Mouse (Mus musculus): ENCODE data around the gene Wdtc1.

Wdtc1 gene

DNA sequence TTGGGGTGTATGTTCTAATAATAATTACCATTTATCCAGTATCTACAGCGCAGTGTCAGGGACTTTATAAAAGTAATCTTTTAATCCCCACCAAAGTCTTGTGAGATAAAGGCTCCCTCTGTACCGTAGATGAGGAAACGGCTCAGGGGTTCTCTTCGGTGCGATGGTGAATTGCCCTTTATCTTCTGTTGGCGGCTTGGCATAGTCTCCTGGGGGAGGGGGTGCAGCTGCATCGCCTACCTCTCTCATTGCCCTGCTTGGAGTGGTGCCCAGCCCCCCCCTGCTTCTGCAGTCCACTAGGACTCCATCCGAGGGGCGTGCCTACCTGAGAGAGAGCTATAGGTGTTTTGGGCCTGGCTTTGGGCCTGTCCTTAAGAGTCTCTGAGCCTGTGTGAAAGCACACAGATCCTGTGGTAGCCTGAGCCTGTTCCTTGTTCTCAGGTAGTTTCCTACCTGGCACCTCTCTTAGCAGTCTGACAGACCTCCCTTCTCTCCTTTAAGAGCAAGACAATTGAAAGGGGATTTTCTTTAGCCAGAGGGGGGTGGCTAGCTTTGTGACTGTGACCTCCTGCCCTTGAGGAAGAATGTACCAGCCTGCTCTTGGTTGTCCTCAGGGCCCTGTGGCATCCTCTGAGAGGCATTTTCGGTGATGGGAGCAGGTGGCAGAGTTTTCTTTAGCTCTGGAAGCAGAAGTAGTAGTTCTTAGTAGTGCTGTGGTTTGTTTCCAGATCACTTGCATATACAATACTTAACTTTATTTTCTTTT, 22.7 kb upstream of the Wdtc1 start:
- no peak for DNase-seq

- no peak for DNase-seq
These were observed 20.7 kb upstream of the Wdtc1 start for GRCm38 (mm10) chr4:133374011-133374410.

DNA sequence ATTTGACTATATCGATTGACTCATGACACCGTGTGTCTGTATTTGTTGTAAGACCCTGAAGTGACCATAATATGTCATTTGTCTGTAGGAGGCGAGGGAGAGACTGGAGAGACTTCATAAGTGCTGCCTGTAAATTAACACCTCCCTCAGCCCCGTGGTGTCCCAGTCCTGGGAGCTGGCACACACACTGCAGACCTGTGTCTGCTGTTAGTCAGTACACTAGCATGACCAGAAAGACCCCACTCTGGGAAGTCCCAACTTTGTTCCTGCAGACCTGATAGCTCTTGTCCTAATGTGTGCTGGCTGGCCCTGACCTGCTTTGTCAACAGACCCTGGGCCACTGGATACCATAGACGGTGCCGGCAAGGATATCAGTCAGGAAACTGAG, 19.0 kb upstream of the Wdtc1 start:
- DNase-seq = no peak

DNA sequence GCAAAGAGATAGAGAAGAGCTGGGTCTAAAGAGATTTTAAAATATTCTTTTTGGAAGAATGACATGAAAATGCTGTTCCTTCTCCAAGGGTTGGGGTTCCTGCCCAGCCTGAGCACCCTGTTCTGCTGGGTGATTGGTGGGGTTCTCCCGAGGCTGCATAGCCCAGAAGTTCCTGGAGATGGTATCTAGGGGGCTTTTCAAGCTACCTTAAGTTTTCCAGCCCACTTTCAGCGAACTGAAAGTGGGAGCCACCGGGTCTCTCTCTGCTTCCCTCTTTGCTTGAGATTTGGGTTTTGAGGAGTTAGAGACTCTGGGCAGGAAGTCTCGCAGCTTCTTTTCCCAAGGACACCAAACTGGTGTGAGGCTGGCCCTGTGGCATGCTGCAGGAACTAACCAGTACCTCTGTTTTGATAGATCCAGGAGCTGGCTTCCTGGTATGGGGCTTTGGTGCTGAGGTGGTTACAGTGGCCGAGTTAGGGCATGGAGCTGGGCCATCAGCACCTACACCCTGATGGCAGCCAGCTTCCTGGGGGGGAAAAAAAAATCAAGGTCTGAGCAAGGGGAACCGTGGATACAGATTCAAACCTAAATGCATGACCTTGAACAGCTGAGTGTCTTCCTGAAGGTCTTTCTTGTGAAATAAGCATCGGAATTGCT, 18.5 kb upstream of the Wdtc1 start:
- peak; percentile 36 for DNase-seq

DNA sequence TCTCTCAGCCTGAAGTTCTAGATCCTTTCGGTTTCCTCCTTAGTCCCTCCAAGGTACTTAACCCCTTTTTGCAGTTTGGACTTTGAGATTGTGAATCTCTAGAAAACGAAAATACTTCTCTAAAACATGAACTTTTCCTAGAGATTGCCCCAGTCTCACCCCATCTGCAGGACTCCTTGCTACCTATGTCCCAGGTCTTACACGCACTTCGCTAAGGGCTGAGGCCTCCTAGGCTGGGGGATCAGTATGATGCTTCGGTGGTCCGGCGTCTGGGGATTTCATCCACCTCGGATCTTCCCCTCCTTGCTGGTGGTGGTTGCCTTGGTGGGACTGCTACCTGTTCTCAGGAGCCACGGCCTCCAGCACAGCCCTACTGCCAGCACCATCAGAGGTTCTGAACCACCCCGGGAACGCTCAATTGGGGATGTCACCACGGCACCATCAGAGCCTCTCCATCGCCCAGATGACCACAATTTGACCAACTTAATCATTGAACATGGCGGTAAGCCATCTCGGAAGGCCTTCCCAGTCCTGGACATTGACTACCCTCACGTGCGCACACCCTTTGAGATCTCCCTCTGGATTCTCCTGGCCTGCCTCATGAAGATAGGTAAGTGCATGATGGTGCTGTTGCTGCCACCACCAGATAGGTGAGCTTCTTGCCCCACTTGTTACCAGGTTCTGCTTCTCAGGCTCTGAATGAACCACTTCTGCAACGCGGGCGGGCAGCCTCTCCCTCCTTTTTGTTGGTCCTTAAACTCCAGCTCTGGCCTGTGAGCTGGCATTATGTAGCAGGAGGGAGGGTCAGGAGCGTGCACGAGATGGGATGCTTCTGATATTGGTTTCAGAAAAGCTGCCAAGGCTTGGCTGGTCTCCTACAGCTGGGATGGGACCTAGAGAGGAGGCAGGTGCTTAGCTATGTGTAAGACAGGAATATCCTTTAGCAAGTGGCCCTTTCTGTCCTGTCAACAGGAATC, 17.3 kb upstream of the Wdtc1 start:
- DNase-seq = no peak

DNA sequence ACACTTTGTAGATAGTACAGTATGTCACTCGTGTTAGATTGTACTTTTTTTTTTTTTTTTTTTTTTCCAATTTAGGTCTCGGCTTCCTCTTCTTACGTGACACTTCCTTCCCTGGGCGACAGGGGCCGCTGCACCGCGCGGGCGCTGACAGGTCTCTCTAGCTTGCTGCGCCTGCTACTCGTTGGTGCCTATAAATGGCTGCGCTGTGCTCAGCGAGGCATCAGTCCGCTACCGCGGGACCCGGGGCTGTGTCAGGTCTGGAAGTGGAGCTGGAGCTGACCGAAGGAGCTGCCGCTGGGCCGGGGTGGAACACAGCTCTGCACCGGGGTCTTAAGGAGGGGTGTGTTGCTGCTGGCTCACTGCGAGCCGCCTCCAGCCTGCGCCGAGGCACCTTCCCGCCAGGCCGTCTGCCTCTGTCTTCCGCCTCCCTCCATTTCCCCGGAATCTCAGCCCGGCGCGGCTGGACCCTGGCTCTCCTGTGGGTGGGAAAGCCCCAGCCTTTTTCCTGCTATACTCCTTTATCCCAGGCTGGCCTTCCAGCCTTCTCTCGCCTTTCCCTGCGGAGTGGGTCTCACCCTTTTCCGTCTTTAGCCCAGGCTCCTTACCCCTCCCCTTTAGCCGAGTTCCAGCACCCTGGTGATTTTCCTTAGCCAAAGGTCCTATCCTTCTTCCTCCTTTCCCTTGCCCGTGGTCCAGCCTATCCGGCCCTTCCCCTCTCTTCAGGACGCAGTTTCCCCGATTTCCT, 16.4 kb upstream of the Wdtc1 start, which contains the start of gene Slc9a1:
Slc9a1 (plus strand) TSS at position 154 of the 745 bp plus-strand sequence.
- peak; percentile 92 for DNase-seq

DNA sequence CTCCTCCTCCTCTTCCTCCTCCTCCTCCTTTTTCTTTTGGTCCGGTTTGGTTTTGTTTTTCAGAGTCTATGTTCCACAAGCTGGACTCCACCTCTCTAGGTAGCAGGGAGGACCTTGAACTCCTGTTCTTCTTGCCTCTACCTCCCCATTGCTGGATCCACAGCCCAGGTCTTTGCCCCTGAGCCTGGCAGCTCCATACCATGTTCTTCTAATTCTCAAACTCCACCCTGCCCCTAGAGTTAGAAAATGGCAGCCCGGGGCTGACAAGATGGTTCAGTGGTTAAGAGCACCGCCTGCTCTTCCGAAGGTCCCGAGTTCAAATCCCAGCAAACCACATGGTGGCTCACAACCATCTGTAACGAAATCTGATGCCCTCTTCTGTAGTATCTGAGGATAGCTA, 1.4 kb upstream of the Wdtc1 start:
- DNase-seq = no peak

- no peak for DNase-seq
These were observed 484 bp downstream of the Wdtc1 start for GRCm38 (mm10) chr4:133352797-133353196.

DNA sequence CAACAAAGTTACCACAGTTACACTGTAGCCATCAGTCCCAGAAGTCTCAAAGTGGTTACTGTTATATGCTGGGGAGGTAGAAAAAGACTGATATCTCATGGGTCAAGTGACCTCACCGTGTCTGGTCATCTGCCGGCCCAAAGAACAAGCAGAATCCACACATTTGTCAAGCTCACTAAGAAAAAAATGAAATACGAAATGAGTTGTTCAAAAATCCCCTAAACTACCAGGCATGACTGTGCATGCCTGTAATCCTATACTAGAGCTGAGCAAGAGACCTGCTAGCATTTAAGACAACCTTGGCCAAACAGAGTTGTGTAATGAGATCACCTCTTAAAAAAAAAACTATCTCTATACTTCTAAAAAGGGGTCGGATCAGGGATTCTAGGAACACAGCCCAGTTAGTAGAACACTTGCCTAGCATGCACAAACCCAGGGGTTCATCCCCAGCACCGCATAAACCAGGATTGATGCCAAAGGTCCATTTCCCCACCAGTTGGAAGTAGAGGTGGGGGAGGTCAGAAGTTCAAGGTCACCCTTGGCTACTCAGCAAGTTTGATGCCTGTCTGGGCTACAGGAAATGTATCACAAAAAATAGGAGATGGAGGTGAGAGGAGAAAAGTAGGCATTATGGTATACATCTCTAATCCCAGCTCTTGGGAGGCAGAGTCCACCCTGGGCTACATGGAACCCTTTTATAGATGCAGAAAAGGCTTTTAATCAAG, 5.1 kb downstream of the Wdtc1 start:
- no peak for DNase-seq

DNA sequence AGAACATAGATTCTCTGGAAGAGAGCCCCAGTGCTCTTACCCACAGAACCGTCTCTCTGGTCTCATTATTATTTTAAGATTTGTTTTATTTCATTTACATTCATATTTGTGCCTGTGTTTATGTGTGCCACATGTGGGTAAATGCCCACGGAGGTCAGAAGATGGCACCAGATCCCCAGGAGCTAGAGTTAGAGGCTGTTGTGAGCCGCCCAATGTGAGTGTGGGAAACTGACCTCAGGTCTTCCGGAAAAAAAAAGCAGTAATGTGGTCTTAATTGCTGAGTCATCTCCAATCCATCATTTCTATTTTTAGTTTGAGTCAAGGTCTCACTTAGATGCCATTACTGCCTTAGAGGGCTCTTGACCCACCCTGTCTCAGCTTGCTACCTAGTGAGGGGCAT, 5.7 kb downstream of the Wdtc1 start:
- no peak for DNase-seq

- no peak for DNase-seq
These were observed 6.7 kb downstream of the Wdtc1 start for GRCm38 (mm10) chr4:133346577-133346976.

DNA sequence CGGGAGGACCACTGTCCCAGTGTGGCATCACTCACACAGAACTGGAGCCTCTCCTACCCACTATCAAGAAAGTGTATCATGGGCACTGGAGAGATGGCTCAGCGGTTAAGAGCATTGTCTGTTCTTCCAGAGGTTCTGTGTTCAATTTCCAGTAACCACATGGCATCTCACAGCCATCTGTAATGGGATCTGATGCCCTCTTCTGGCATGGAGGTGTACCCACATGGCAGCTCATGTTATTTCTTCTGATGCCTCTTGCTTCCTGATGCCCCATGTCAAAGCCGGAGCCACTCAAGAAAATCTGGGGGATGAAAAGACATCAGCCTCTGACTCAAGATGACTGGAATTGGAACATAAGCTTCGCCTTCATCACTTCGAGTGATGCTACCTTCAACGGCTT, 7.6 kb downstream of the Wdtc1 start:
- DNase-seq = no peak

- no peak for DNase-seq
These were observed 9.2 kb downstream of the Wdtc1 start for GRCm38 (mm10) chr4:133344112-133344511.

DNA sequence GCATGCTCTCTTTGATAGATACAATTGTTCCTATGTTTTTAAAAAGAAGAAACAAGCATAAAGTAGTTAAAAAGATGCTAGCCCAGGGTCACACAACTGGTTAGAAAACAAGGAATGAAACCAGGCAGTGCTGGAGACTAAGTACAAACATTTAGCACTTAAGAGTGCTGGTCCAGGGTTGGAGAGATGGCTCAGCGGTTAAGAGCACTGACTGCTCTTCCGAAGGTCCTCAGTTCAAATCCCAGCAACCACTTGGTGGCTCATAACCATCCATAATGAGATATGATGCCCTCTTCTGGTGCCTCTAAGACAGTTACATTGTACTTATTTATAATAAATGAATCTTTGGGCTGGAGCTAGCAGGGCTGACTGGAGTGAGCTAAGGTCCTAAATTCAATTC, 13.1 kb downstream of the Wdtc1 start:
- no peak for DNase-seq

DNA sequence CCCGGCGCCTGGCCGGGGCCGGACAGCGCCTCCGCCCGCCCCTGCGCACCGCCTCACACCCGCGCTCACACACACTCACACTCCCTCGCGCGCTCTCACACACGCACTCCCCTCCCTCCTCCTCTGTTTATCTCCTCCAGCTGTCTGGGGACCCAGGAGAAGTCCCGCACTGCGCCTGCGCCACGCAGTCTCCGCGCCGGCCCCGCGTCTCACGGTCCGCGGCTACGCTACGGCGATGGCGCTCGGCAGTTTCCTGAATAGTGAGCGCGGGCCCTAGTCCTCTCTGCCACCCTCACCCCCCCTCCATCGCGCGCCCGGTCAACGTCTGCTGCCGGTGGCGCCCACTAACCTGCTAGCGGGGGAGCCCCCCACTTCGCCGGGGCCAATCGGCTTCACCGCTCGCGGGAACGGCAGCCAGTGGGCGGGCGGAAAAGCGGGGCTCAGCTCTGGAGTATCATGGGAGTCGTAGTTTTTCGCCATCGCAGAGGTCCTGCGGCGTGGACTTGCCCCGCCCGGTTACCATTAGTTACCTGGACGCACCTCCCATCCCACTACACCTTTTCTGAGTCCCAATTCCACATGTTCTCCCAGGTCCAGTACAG, 14.0 kb downstream of the Wdtc1 start:
- DNase-seq = peak; percentile 98

DNA sequence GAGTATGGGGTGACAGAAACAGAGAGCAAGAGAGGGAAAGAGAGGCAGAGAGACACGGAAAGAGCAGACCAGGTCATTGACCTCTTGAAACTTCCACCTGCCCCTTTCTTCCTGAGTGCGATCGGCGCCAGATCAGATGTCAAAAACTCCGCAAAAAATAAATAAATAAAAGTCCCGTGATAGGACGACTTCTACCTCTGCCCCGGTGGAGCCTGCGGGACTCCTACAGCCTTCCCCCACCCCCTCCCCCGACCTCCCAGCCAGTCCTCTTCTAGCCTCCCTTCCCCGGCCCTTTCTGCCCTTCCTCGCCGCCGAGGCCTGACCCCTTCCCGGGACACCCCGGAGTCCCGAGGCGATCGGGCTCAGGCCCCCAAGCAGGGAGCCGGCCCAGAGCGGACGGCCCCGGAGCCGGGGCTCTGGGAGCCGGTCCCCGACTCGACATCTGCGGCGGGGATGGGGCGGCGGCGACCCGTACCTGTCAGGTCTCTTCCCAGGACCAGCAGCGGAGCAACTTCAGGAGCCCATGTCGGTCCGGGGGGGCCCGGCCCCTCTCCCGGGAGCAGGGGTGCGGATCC, 14.7 kb downstream of the Wdtc1 start:
- DNase-seq = no peak

DNA sequence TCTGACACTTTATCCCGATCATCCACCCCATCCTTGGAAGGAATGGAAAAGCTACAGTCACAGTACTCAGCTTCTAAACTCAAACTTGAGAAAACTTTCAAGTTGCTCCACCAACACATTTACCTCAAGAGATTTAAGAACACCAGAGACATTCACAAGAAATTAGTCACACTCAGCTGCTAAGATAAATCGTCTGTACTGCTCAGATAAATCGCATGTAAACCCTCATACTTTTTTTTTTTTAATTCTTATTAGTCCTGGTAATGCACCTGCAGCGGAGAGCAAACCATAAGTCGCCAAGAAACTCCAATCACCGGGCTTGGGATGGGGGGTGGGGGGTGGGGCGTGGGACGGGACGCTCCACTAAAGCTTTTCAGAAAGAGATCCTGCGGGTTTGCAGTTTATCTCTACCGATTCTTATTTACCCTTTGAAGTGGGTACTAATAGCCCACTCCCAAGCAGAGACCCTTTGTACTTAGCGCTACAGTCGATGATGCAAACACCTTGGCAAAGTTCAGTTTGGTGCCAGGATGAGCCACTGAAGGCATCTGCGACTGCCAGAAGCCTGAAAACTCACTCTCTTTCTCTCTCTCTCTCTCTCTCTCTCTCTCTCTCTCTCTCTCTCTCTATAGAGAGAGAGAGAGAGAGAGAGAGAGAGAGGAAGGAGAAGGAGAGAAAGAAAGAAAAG, 15.3 kb downstream of the Wdtc1 start:
- no peak for DNase-seq

DNA sequence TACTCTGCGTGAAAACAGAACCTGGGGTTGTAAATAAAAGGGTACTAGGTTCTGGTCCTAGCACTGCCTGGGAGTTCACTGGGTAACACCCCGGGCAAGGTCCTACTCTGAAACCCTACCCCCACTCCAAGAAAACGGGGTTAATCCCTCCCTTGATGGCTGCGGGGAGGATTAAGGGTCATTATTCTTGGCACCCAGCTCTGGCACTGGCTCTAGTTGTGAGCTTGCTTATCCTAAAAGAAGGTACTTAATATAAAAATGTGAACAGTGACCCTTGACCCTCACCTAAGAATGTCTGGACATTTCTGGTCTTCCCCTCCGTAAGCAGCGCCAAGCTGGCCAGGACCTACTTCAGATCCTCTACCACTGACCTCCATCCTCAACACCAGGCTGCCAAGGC, 20.0 kb downstream of the Wdtc1 start:
- peak; percentile 89 for DNase-seq

GRCm38 (mm10) chr4:133330296-133330695, 23.0 kb downstream of the Wdtc1 start:
- no peak for DNase-seq

GRCm38 (mm10) chr4:133328129-133328528, 25.2 kb downstream of the Wdtc1 start:
- DNase-seq = no peak

DNA sequence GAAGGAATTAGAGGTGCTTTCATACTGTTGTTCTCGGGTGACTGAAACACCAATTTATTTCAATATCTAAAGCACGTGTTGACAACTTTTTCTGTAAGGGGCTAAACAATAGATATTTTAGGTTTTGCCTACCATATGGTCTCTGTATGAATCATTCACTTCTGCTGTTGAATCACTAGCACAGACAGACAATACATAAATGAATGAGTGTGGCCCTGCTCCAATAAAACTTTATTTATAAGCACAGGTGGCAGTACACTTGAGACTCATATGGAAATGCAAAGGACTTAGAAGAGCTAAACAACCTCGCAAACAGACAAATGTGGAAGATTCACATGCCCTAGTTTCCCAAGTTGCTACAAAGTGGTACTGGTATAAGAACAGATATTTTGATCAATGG, 33.6 kb downstream of the Wdtc1 start:
- DNase-seq = no peak
